Mouse (Mus musculus) heart, embryonic 16.5 days (tissue): ENCODE data around the gene Socs7. TPM values are rescaled to one million over a fixed set of nuclear protein-coding genes. Genes with fewer than 3 reads are reported as not detected.

Source experiments
- ATAC-seq: fragments of 200-750 bp; cut with Nextera tagmentation; replicated peaks from 2 replicates; pipeline ENCODE4 v1.8.0; 2017; ENCODE audit warnings: moderate number of reproducible peaks; ENCODE audit not compliant: insufficient read depth, low FRiP score; ENCODE audit errors: extremely low read depth
- H3K27ac ChIP-seq: fragments of 300-500 bp; sonication (generic); 2 replicates; pipeline ENCODE4 v1.5.1; 2014; ENCODE audit warnings: mild to moderate bottlenecking, low read length, control low read depth, moderate library complexity
- H3K27me3 ChIP-seq: fragments of 300-500 bp; sonication (generic); 2 replicates; pipeline ENCODE4 v1.6.1; 2014; ENCODE audit warnings: low read length, mixed read lengths; ENCODE audit not compliant: control insufficient read depth, insufficient read depth
- H3K36me3 ChIP-seq: fragments of 300-500 bp; sonication (generic); 2 replicates; pipeline ENCODE4 v1.6.1; 2014; ENCODE audit not compliant: control insufficient read depth, insufficient read depth
- H3K4me1 ChIP-seq: fragments of 300-500 bp; sonication (generic); 2 replicates; pipeline ENCODE4 v1.6.1; 2014; ENCODE audit warnings: low read length, mixed read lengths; ENCODE audit not compliant: control insufficient read depth, insufficient read depth
- H3K4me2 ChIP-seq: fragments of 300-500 bp; sonication (generic); 2 replicates; pipeline ENCODE4 v1.6.1; 2014; ENCODE audit warnings: low read depth, mild to moderate bottlenecking, control low read depth, low read length
- H3K4me3 ChIP-seq: fragments of 300-500 bp; sonication (generic); 2 replicates; pipeline ENCODE4 v1.5.1; 2014; ENCODE audit warnings: mild to moderate bottlenecking, control low read depth, low read length
- H3K9ac ChIP-seq: fragments of 300-500 bp; sonication (generic); 2 replicates; pipeline ENCODE4 v1.6.1; 2014; ENCODE audit warnings: low read length, control low read depth
- H3K9me3 ChIP-seq: fragments of 300-500 bp; sonication (generic); replicated peaks from 2 replicates; pipeline ENCODE4 v1.6.1; 2016; ENCODE audit warnings: low read length; ENCODE audit not compliant: control insufficient read depth
- WGBS: fragments of 180-500 bp; shearing (Covaris S2); extraction: QIAGEN DNeasy Blood & Tissue Kit; methylation state at CpG from one replicate; pipeline ENCODE4 v1.1.7; 2014; 5-methylcytosine and 5-hydroxymethylcytosine counted together
- polyA plus RNA-seq: library from polyadenylated mRNA; unstranded; fragments of >200 nt; fragmentation: Nextera tagmentation; extraction: Ambion mirVana; gene quantifications from 2 replicates; pipeline ENCODE4 v1.2.1, GENCODE M21; 2015

Socs7 gene
- polyA plus RNA-seq, 1 experiment from 2014 or later, result 3.2 TPM

DNA sequence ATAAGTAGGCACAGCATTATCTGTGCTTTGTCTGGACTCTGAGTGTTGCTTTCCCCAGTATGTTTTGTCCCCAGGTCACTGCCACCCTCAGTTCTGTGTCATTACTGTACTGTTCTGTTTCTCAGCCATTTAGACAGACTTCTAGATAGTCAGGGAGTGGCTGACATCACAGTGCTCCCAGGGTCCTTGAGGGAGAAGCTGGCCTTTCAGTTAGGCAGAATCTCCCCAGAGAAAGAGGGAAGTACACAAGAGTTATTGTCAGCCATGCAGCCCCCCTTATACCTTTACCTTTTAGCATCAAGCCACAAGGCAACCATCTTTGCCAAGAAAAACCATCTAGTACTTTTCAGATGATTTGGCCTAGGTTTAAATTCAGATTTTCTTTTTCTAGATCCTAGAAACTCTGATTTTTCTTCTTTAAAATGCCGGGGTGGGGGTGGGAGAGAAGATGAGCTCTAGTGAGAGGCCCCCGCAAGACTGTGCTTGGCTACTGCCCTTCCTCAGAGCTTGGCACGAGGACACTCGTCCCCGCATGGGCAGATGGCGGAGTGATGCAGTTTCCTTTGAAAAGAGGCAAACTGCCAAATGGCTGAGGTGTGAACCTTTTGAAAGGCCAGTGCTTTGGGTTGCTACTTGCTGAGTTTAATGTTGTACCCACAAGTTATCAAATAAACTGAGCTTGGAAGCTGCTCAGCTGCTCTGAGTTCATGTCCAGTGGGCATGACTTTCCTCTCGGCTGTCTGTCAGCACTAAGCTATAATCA, 8.2 kb downstream of the Socs7 start:
- peak overlapping the region; percentile 46 for H3K27ac ChIP-seq
- H3K9me3 ChIP-seq, result no peaks in the 10 kb centered on the region
- H3K4me2 ChIP-seq, result no peak overlapping the region
- H3K9ac ChIP-seq, result no peak overlapping the region
- no peaks in the 10 kb centered on the region for H3K27me3 ChIP-seq
- H3K4me1 ChIP-seq, result peaks cover 30% of the 10 kb centered on the region
- no peak for ATAC-seq
- peaks cover 11% of the 10 kb centered on the region for H3K36me3 ChIP-seq
- no peak overlapping the region for H3K4me3 ChIP-seq
- 34% methylated on average over 7 of the region's 7 CpGs for WGBS

DNA sequence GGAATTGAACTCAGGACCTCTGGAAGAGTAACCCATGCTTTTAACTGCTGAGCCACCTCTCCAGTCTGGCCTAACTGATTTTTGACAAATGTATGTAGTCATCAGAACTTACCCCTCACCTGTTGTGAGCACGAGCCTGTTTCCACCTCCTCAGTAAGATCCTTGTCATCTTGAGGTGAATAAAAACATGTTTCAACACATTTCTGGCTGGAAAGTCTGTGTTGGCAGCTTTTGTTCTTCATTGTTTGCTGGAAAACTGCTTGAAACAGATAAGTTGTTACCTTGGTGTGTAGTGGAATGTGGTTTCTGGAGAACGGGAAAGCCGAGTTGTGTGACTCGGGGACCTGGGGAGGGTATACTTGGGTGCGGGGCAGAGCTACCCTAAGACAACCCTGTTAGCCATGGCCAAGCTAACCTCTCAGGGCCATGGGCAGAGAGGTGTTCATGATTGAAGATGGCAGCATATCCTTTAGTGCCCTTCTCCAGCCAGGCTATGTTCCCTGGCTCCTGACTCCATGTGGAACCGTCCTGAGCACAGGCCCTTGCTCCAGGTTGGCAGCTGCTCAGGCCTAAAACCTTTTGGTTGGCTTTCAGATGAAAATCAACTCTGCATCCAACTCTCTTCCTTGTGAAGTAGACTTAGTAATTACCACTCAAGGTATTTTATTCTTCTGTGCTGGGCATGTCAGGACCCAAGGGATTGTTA, 10.0 kb downstream of the Socs7 start:
- WGBS, result 69% methylated on average over 6 of the region's 6 CpGs
- Histone ChIP-seq H3K4me2 (no peak overlapping the region), H3K36me3 (peaks cover 11% of the 10 kb centered on the region), H3K9me3 (no peaks in the 10 kb centered on the region), H3K4me1 (peaks cover 26% of the 10 kb centered on the region), H3K27me3 (no peaks in the 10 kb centered on the region), H3K27ac (0 out of 2 replicates have a peak overlapping the region, but pooled peaks have one; percentile 18), H3K4me3 (no peak overlapping the region), H3K9ac (no peak overlapping the region)
- no peak for ATAC-seq

DNA sequence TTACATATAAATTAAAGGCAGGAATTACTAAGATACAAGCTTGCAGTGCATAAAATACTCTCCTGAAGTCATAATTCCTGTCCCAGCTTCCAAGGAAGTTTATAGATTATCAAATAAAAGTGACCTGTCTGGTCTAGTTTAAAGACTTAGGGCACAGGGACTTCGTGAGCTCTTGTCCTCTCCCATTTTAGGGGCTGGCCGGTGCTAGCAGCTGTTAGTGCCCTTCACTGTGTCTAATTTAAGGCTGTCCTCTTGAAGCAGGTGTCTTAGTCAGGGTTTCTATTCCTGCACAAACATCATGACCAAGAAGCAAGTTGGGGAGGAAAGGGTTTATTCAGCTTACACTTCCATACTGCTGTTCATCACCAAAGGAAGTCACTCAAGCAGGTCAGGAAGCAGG, 11.1 kb downstream of the Socs7 start:
- H3K9ac ChIP-seq, result no peak overlapping the region
- H3K4me3 ChIP-seq, result no peak overlapping the region
- no peak overlapping the region; the same call in 1 of the 2 replicates for H3K27ac ChIP-seq
- no peaks in the 10 kb centered on the region for H3K9me3 ChIP-seq
- no peak overlapping the region for H3K4me2 ChIP-seq
- 60% methylated on average over 2 of the region's 2 CpGs for WGBS
- peaks cover 22% of the 10 kb centered on the region for H3K4me1 ChIP-seq
- H3K36me3 ChIP-seq, result peaks cover 19% of the 10 kb centered on the region
- H3K27me3 ChIP-seq, result no peaks in the 10 kb centered on the region
- ATAC-seq, result no peak

DNA sequence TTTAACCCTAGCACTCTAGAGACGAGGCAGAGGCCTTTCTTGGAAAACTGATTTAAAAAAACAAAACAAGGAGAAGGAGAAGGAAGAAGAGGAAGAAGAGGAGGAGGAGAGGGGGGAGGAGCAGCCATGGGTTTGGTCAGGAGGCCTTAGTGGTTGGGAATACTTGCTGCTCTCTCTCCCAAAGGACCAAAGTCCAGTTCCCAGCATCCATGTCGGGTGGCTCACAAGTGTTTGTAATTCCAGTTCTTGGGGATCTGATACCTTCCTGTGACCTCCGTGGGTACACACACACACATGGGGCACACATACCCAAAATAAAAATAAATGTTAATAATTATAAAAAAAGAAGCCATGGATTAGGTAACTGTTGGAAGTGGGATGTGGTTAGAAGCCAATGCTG, 17.7 kb downstream of the Socs7 start:
- WGBS, result 79% methylated on average over 3 of the region's 3 CpGs
- H3K9me3 ChIP-seq, result no peaks in the 10 kb centered on the region
- no peak for ATAC-seq
- H3K4me1 ChIP-seq, result no peaks in the 10 kb centered on the region
- H3K36me3 ChIP-seq, result peaks cover 32% of the 10 kb centered on the region
- no peak overlapping the region for H3K4me3 ChIP-seq
- H3K4me2 ChIP-seq, result no peak overlapping the region
- no peaks in the 10 kb centered on the region for H3K27me3 ChIP-seq
- no peak overlapping the region for H3K27ac ChIP-seq
- no peak overlapping the region for H3K9ac ChIP-seq

DNA sequence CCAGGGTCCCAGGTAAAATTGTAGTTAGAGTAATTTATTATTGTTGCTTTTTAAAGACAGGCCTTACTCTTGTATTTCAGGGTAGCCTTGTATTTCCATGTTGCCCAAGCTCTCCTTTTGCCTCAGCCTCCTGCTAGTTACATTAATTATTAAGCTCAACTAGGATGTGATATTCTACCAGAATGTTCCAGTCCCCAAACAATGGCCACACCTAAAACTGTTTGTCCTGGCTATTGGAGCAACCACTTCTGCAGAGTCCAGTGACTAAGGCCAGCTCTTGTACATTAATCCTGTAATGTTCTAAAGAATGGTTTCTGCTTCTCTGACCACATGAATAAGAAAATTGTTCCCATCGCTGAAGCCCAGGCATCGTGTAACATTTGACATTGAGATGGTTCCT, 20.7 kb downstream of the Socs7 start:
- Histone ChIP-seq H3K9ac (no peak overlapping the region), H3K9me3 (no peaks in the 10 kb centered on the region), H3K4me1 (no peaks in the 10 kb centered on the region), H3K4me2 (no peak overlapping the region), H3K27me3 (no peaks in the 10 kb centered on the region), H3K27ac (no peak overlapping the region), H3K4me3 (no peak overlapping the region), H3K36me3 (peaks cover 31% of the 10 kb centered on the region)
- 91% methylated on average over 2 of the region's 2 CpGs for WGBS
- no peak for ATAC-seq

DNA sequence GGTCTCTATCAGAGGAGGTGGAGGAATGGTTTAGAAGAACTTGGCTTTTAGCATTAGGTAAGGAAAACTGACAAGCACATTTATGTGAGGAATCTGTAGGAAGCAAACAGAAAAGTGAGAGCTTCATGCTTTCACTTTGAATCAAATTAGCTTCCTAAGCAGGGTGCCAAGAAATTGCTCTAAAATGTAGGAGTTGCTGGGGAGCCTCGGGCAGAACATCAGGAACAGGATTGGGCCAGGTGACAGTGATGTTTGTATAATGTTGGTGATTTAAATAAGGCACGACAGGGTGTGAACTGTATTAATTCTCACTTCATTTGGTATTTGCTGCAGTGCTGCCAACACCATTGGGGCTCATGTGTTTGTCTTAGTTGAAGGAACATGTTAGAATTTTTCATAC, 21.4 kb downstream of the Socs7 start:
- Histone ChIP-seq H3K9ac (no peak overlapping the region), H3K4me3 (no peak overlapping the region), H3K27me3 (no peaks in the 10 kb centered on the region), H3K4me2 (no peak overlapping the region), H3K36me3 (peaks cover 25% of the 10 kb centered on the region), H3K4me1 (no peaks in the 10 kb centered on the region), H3K27ac (no peak overlapping the region), H3K9me3 (no peaks in the 10 kb centered on the region)
- no peak for ATAC-seq
- 46% methylated on average over 2 of the region's 2 CpGs for WGBS

DNA sequence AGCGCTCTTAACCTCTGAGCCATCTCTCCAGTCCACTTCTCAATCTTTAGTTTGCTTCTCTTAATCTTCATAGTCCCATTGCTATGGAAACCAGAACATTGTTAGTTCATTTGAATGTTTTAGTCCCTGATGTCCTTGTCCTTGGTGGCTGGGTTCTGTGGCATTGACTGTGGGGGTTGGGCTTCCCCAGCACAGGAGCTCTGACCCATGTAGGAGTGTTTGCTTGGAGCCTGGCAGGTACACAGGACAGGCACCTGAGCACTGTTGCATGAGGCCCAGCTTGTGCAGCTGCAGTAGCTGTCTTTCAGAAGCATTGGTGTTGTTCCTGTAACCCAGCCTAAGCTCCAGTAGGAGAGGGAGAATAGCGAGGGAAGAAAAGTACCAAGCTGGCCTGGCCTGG, 25.5 kb downstream of the Socs7 start:
- no peak for ATAC-seq
- no peaks in the 10 kb centered on the region for H3K9me3 ChIP-seq
- 93% methylated on average over 2 of the region's 2 CpGs for whole genome bisulfite sequencing
- no peak overlapping the region for H3K27ac ChIP-seq
- H3K4me3 ChIP-seq, result no peak overlapping the region
- H3K36me3 ChIP-seq, result peaks cover 40% of the 10 kb centered on the region
- H3K4me2 ChIP-seq, result no peak overlapping the region
- H3K4me1 ChIP-seq, result 0 out of 2 replicates have a peak, but pooled peaks cover 2% of the 10 kb centered on the region
- H3K27me3 ChIP-seq, result no peaks in the 10 kb centered on the region
- no peak overlapping the region for H3K9ac ChIP-seq

DNA sequence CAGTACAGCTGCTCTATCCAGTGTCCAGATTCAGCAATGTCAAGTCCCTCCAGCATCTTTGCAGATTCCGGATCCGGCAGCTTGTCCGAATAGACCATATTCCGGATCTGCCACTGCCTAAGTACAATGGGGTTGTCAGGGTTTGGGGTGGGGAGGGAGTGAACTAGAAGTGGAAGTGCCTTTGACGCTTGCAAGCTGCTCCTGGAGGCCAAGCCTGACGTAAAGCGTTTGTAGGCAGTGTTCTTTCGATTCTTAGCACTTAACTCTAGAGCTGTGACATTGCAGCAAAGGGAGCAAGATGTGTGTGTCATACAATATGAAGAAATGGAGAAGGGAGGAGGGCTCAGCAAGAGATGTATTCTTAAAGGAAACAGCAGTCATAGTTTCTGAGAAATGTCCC, 26.8 kb downstream of the Socs7 start:
- no peak overlapping the region for H3K4me3 ChIP-seq
- H3K9me3 ChIP-seq, result no peaks in the 10 kb centered on the region
- 0 out of 2 replicates have a peak, but pooled peaks cover 2% of the 10 kb centered on the region for H3K4me1 ChIP-seq
- no peak overlapping the region for H3K4me2 ChIP-seq
- H3K27ac ChIP-seq, result no peak overlapping the region
- H3K27me3 ChIP-seq, result no peaks in the 10 kb centered on the region
- H3K9ac ChIP-seq, result no peak overlapping the region
- peaks cover 31% of the 10 kb centered on the region for H3K36me3 ChIP-seq
- WGBS, result 77% methylated on average over 8 of the region's 8 CpGs
- ATAC-seq, result no peak

DNA sequence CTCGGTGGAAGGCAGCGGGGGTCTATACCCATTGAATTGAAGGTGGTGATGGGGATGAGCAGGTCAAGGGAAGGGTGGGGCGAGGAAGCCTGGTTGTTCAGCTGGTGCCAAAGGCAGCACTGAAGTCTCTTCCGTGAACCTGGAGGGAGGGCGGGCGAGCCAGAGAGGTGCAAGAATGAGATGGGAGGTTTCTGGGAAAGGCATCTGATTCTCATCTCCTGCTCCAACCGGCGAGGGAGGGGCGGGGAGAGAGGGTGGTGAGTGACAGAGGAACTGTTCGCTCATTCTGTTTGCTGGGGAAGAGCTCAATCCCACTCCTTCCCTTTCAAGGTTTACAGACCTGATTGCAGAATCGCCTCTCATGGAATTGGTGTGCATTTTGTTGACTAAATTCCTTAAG, 31.3 kb downstream of the Socs7 start:
- ATAC-seq, result no peak
- Histone ChIP-seq H3K9me3 (no peaks in the 10 kb centered on the region), H3K4me2 (no peak overlapping the region), H3K4me1 (0 out of 2 replicates have a peak, but pooled peaks cover 2% of the 10 kb centered on the region), H3K27me3 (no peaks in the 10 kb centered on the region), H3K27ac (no peak overlapping the region), H3K36me3 (peaks cover 31% of the 10 kb centered on the region), H3K4me3 (no peak overlapping the region), H3K9ac (no peak overlapping the region)
- 54% methylated on average over 11 of the region's 11 CpGs for WGBS
